Mouse (Mus musculus) heart, postnatal 0 days (tissue): ENCODE data around the gene Rsph14.

ENCODE experiments used
- CTCF ChIP-seq: IDR thresholded peaks from 2 replicates; pipeline ENCODE4 v1.5.1; 2016; ENCODE audit warnings: antibody characterized with exemption, control low read depth, low read depth
- EP300 ChIP-seq: IDR thresholded peaks from 2 replicates; pipeline ENCODE4 v1.6.1; 2016; ENCODE audit warnings: antibody characterized with exemption, low read depth

DNA sequence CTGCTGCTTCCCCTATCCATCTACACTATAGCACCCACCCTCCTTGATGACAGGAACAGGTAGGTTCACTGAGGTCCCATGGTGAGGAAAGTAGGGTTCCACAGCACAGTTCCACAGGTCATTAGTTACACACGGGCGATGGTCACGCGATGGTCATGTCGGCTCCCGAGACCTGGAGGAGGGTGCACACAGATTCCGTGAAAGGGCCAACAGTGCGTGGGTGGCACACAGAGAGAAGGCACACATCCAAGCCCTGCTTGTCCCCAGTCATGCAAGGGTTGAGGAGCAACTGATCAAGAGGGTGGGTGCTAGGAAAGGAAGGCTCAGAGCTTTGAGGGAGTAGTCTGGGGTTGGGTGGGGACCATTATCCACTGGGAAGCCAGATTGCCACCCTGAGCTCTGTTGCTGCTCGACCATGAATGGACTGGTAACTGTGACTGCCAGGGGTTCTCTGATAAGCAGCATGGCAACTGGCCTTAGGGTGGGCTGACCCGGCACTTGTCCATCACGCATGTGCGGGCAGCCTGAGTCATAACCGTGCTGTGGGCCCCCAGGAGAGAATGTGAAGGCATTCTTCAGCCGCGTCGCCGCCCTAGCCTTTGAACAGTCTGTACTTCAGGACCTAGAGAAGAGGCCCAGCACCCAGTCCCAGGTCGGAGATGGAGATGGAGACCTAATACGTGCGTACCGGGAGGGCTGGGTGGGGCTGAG, 19.1 kb upstream of the Rsph14 start:
- no peak for TF ChIP-seq CTCF
- TF ChIP-seq EP300: no peak
